Mouse (Mus musculus) lung, postnatal 25 days (tissue): Measurements from ENCODE around the gene Nsmce3.

Experiments
- DNase-seq: peaks from one replicate; pipeline ENCODE4 v3.0.0; 2022; ENCODE audit warnings: low spot score

Nsmce3 gene

DNA sequence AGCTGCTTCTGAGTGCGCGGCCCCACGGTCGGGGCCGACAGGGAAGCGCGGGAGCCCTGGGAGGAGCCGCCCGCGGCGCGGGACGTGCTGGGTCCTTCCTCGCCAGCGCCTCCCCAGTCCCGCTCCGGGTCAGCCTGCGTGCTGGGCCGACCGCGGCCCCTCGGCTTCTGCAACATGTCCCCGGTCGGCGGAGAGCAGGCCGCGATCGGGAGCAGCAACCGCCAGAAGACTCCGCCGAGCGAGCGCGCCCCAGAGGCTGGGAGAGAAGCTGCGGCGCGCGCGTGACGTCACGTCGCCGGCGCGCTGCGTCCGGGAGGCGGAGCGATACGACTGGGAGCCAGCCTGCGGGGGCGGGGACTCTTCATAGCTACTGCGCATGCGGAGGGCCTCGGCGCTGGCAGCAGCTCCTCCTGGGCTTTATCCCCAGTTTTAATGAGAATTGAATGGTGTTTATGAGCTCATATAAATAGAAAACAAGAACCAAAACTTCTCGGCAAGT is at the start of gene Nsmce3:
Gene Nsmce3 (minus strand): TSS at position 255 of the 499 bp plus-strand sequence.
- DNase-seq = peak; percentile 95

- no peak for DNase-seq
Measured at GRCm38 (mm10) chr7:64921189-64921588, 48.4 kb upstream of the Nsmce3 start.

GRCm38 (mm10) chr7:64920735-64921134 is 47.9 kb upstream of the Nsmce3 start:
- no peak for DNase-seq

GRCm38 (mm10) chr7:64916654-64917053 is 43.9 kb upstream of the Nsmce3 start:
- no peak for DNase-seq

- DNase-seq = no peak
Measured at GRCm38 (mm10) chr7:64915121-64915520, 42.3 kb upstream of the Nsmce3 start.

DNA sequence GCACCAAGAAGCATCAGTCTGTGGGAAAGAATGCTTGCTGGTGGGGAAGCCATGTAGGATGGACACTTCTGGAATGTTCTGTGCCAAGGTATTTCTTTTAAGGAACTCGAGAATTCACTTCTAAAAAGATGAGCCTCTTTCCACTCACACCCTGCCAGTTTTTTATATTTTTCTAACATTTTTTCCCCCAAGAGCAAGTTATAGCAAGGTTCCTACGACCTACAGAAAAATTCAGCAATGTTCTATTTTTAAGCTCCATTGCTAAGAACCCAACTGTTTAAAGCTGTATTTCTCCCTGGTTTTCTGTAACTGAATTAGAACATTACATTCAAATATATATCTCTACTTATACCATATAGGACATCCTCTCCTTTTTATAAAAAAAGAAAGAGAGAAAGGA is 39.1 kb upstream of the Nsmce3 start:
- no peak for DNase-seq

GRCm38 (mm10) chr7:64910208-64910607 is 37.4 kb upstream of the Nsmce3 start:
- no peak for DNase-seq

- DNase-seq = no peak
Measured at GRCm38 (mm10) chr7:64906955-64907354, 34.2 kb upstream of the Nsmce3 start.

DNA sequence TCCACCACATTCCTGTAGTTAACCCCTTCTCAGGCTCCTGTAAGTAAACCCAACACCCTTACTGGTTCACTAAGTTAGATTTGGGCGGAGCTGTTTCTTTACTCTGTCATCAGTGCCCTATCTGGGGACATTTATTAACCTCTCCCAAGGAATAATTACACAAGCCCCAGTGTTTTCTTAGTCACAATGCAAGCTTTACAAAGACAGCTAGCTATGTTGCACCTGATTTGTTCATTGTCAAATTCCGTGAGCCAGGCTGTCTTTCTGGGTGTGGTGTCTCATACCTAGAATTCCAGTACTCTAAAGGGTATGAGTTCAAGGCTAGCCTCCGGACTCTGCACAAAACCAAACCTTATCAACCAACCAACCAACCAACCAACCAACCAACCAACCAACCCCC is 32.7 kb upstream of the Nsmce3 start:
- DNase-seq = no peak

DNA sequence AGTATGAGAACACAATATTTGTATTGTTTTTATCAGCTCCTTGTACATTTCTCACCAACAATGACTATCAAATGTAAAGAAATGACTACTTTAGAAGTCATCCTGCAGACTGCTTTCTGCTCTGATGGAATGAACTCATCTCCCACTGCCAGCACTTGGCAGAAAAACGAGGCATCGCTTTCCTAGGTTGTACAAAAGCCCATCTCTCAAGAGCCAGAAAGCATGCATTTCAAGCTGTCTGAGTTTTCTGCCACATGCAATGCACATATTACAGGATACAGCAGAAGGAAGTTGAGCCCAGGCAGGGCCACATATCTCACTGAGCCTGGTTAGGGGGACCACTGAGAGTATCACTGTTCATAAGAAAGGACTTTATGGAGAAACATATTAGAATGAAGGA is 27.5 kb upstream of the Nsmce3 start:
- DNase-seq = no peak

GRCm38 (mm10) chr7:64896587-64896986 is 23.8 kb upstream of the Nsmce3 start:
- DNase-seq = no peak

DNA sequence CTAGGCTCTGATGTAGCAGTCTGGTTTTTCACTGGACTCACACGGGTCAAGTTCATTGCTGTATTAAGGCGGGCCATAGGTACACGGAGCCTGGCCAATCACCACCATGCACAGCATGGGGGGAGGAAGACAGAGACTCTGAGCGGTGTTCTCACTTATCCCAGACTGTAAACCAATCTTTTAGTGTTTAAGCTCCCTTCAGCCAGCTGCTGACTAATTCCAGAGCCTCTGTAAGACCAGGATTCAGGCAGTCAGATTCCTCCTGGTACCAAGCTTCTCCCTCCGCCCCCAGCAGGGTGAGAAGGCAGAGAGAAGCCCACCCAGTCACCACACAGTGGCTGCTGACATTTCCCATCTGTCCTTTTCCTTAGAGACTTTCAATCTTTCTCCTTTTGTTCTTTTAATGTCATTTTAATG is 22.9 kb upstream of the Nsmce3 start:
- no peak for DNase-seq

- no peak for DNase-seq
Measured at GRCm38 (mm10) chr7:64891139-64891538, 18.3 kb upstream of the Nsmce3 start.

GRCm38 (mm10) chr7:64889919-64890318 is 17.1 kb upstream of the Nsmce3 start:
- peak; percentile 8 for DNase-seq

DNA sequence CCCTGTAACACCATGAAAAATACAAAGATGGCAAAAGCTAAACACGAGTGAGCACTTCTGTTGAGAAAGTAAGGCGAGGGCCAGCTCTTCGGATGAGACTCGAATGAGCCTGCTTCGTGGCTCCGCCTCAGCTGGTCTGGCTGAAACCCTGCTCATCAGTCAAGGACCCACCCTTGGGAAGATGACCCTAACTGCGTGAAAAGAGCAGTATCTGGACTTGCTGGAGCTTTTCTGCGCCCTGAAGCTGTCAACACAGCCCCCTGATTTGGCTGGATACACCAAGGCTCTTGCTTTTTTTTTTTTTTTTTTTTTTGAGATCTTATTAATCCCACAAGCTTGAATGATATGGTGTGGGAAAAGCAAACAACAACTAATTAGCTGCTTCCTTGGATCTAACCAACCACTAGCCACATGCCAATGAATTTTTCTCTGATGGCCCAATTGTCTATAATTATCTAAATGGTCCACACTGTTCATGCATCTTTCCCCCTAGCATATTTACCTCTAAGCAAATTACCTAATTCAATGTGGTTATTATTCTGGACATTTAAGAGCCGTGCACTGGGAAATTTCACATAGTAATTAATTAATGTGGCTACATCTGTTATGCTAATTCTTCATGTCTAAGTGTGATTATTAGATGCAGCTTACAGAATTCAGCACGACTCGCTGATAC is 11.5 kb upstream of the Nsmce3 start:
- no peak for DNase-seq

DNA sequence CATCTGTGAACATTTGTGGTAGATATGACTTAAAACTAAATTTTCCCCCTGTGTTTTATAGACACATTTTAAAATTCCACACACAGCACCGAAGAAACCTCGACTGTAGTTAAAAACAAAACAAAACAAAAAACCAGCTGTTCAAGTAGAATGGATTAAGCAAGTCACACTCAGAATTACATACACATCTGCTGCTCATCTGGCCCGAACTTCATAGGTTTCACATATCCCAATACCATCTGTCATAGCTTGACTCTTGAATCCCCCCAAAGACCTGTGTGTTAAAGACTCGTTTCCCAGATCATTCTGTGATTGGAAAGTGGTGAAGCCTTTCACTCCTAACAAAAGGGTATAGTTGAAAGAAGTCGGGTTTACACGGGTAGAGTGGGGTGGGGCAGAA is 9.4 kb upstream of the Nsmce3 start:
- DNase-seq = no peak

- DNase-seq = no peak
Measured at GRCm38 (mm10) chr7:64881387-64881786, 8.6 kb upstream of the Nsmce3 start.

DNA sequence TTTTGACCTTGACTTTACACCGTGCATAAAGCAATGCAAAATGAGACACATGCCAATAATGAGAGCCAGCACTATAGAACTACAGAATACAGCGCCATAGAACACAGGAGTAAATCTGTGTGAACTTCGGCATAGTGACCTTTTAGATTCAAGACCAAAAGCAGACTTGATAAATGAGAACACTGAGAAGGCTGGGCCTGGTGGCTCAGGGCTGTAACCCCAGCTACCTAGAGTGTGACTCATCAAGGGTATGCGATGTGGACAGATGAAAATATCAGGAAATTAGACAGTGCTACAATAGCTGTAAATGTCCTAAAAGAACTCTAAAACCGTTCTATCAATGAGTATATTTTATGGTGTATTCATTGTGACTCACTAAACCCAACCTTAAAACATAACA is 7.6 kb upstream of the Nsmce3 start:
- no peak for DNase-seq

GRCm38 (mm10) chr7:64874941-64875340 is 2.1 kb upstream of the Nsmce3 start:
- DNase-seq = no peak

- no peak for DNase-seq
Measured at GRCm38 (mm10) chr7:64873266-64873665, 469 bp upstream of the Nsmce3 start.

- DNase-seq = no peak
Measured at GRCm38 (mm10) chr7:64871987-64872742, 632 bp downstream of the Nsmce3 start.

GRCm38 (mm10) chr7:64869549-64870065 is 3.2 kb downstream of the Nsmce3 start:
- no peak for DNase-seq

DNA sequence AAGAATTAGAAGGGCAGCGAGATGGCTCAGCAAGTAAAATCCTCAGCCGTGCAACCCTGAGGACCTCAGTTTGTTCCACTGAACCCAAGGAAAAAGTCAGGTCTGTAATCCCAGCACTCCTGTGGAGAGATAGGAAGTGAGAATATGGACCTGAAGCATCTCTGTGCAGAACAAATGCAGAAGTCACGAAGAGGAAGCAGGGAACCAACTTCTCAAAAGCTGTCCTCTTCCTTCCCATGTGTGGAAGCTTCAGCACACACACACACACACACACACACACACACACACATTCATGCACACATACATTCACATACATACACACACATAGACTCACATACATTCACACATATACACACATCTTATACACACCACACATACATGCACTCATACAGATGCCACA is 9.3 kb downstream of the Nsmce3 start:
- no peak for DNase-seq
